Mouse (Mus musculus) right cerebral cortex, adult 18-20 months (tissue): ENCODE measurements around the gene Csnk2a2.

Source experiments
- DNase-seq: peaks from one replicate; pipeline ENCODE4 v3.0.0; 2022; ENCODE audit warnings: mixed read lengths

Csnk2a2 gene

GRCm38 (mm10) chr8:95470008-95470407 lies 19.8 kb downstream of the Csnk2a2 start:
- DNase-seq, result no peak

- DNase-seq, result no peak
Observed at GRCm38 (mm10) chr8:95468995-95469394, 20.8 kb downstream of the Csnk2a2 start.

- DNase-seq, result no peak
Observed at GRCm38 (mm10) chr8:95466543-95466942, 23.3 kb downstream of the Csnk2a2 start.

GRCm38 (mm10) chr8:95452518-95452917 lies 37.3 kb downstream of the Csnk2a2 start:
- no peak for DNase-seq

- no peak for DNase-seq
Observed at GRCm38 (mm10) chr8:95450271-95450670, 39.6 kb downstream of the Csnk2a2 start.

- DNase-seq, result no peak
Observed at GRCm38 (mm10) chr8:95447661-95448060, 42.2 kb downstream of the Csnk2a2 start.

GRCm38 (mm10) chr8:95445042-95445441 lies 44.8 kb downstream of the Csnk2a2 start:
- DNase-seq, result no peak

- DNase-seq, result no peak
Observed at GRCm38 (mm10) chr8:95441491-95442039, 48.3 kb downstream of the Csnk2a2 start.

GRCm38 (mm10) chr8:95440168-95440709 lies 49.6 kb downstream of the Csnk2a2 start:
- DNase-seq, result no peak

GRCm38 (mm10) chr8:95439421-95439820 lies 50.4 kb downstream of the Csnk2a2 start:
- no peak for DNase-seq

GRCm38 (mm10) chr8:95437341-95437992 lies 52.4 kb downstream of the Csnk2a2 start:
- DNase-seq, result no peak

GRCm38 (mm10) chr8:95435930-95436329 lies 53.9 kb downstream of the Csnk2a2 start:
- DNase-seq, result no peak

- no peak for DNase-seq
Observed at GRCm38 (mm10) chr8:95435471-95435870, 54.4 kb downstream of the Csnk2a2 start.

- DNase-seq, result peak; percentile 99
Observed at GRCm38 (mm10) chr8:95434686-95435439, 55.0 kb downstream of the Csnk2a2 start, which contains the start of gene Cfap20. Gene Cfap20 (minus strand): TSS chr8:95434869.

GRCm38 (mm10) chr8:95434233-95434632 lies 55.6 kb downstream of the Csnk2a2 start:
- DNase-seq, result peak; percentile 38

GRCm38 (mm10) chr8:95433124-95433523 lies 56.7 kb downstream of the Csnk2a2 start:
- no peak for DNase-seq

- DNase-seq, result no peak
Observed at GRCm38 (mm10) chr8:95432471-95432870, 57.4 kb downstream of the Csnk2a2 start.

GRCm38 (mm10) chr8:95429945-95430344 lies 59.9 kb downstream of the Csnk2a2 start:
- DNase-seq, result peak; percentile 31

- peak; percentile 55 for DNase-seq
Observed at GRCm38 (mm10) chr8:95427594-95428535, 62.0 kb downstream of the Csnk2a2 start.

GRCm38 (mm10) chr8:95426781-95427281 lies 63.0 kb downstream of the Csnk2a2 start:
- DNase-seq, result peak; percentile 26

- no peak for DNase-seq
Observed at GRCm38 (mm10) chr8:95424682-95425081, 65.2 kb downstream of the Csnk2a2 start.

GRCm38 (mm10) chr8:95422193-95422810 lies 67.5 kb downstream of the Csnk2a2 start:
- no peak for DNase-seq
